Mouse (Mus musculus) erythroblast, embryonic 14.5 days (primary cell): ENCODE results near the gene Hes7.

Source experiments
- GATA1 ChIP-seq: IDR thresholded peaks from 2 replicates; pipeline ENCODE4 v1.6.1; 2012; ENCODE audit warnings: low read length, inconsistent platforms, mixed read lengths
- TAL1 ChIP-seq: IDR thresholded peaks from 3 replicates; pipeline ENCODE4 v1.6.1; 2012; ENCODE audit warnings: low read length, inconsistent platforms, mixed read lengths

- TF ChIP-seq GATA1, result no peak
- no peak for TF ChIP-seq TAL1
Observed at GRCm38 (mm10) chr11:69092386-69092751, 27.8 kb upstream of the Hes7 start.
